Mouse (Mus musculus): ENCODE measurements at regions not wholly inside any gene's neighbourhood (a gene's known extent, or its start where the extent isn't known, plus 50 kb on each side); places are given as distances from the start of the nearest gene placed in this dataset.

GRCm38 (mm10) chr7:117759506-117759905 is 356.5 kb downstream of the Rps15a start:
- TF ChIP-seq CTCF (IDR thresholded peaks at IDR 0.05; ENCODE audit: insufficient read depth, low read depth, low read length): no peak
- no peak for TF ChIP-seq POLR2A (IDR thresholded peaks at IDR 0.05; ENCODE audit: insufficient read depth, low read depth, low read length)

Data from olfactory bulb, adult 2 months (tissue).